Mouse (Mus musculus): ENCODE measurements around the gene Kbtbd12. TPM values are rescaled to one million over a fixed set of nuclear protein-coding genes. Genes with fewer than 3 reads are reported as not detected.
A peak's percentile ranks its signal among the peaks of the same experiment; 100 is the strongest.

Gene Kbtbd12
- polyA plus RNA-seq, 1 experiment from 2014 or later = 0.33 TPM

- ATAC-seq (ENCODE audit: low FRiP score, low TSS enrichment) = no peak
- WGBS = 70% methylated on average over 2 of the region's 2 CpGs
- Histone ChIP-seq H3K9me3 (ENCODE audit: control insufficient read depth, low read length) (no peaks in the 10 kb centered on the region), H3K9ac (replicated peaks; ENCODE audit: low read length) (no peak overlapping the region), H3K27ac (replicated peaks; ENCODE audit: low read depth, low read length) (no peak overlapping the region), H3K4me3 (replicated peaks; ENCODE audit: low read depth, low read length) (no peak overlapping the region), H3K4me2 (ENCODE audit: low read length) (no peak overlapping the region), H3K36me3 (ENCODE audit: control insufficient read depth, insufficient read depth, low read length) (no peaks in the 10 kb centered on the region), H3K27me3 (ENCODE audit: control insufficient read depth, insufficient read depth, low read length) (no peaks in the 10 kb centered on the region), H3K4me1 (ENCODE audit: control insufficient read depth, insufficient read depth, low read length) (no peaks in the 10 kb centered on the region)
- DNase-seq = no peak
These were observed 31.3 kb downstream of the Kbtbd12 start for GRCm38 (mm10) chr6:88606417-88606816.

- DNase-seq = no peak
- 88% methylated on average over 2 of the region's 2 CpGs for WGBS
- Histone ChIP-seq H3K9ac (replicated peaks; ENCODE audit: low read length) (no peak overlapping the region), H3K4me2 (ENCODE audit: low read length) (no peak overlapping the region), H3K9me3 (ENCODE audit: control insufficient read depth, low read length) (no peaks in the 10 kb centered on the region), H3K4me1 (ENCODE audit: control insufficient read depth, insufficient read depth, low read length) (no peaks in the 10 kb centered on the region), H3K27ac (replicated peaks; ENCODE audit: low read depth, low read length) (no peak overlapping the region), H3K36me3 (ENCODE audit: control insufficient read depth, insufficient read depth, low read length) (no peaks in the 10 kb centered on the region), H3K4me3 (replicated peaks; ENCODE audit: low read depth, low read length) (no peak overlapping the region), H3K27me3 (ENCODE audit: control insufficient read depth, insufficient read depth, low read length) (no peaks in the 10 kb centered on the region)
- no peak for ATAC-seq (ENCODE audit: low FRiP score, low TSS enrichment)
These were observed 32.0 kb downstream of the Kbtbd12 start for GRCm38 (mm10) chr6:88605715-88606114.

- H3K9ac ChIP-seq (replicated peaks; ENCODE audit: low read length) = no peak overlapping the region
- 76% methylated on average over 2 of the region's 2 CpGs for WGBS
- H3K4me3 ChIP-seq (replicated peaks; ENCODE audit: low read depth, low read length) = no peak overlapping the region
- no peak overlapping the region for H3K27ac ChIP-seq (replicated peaks; ENCODE audit: low read depth, low read length)
- ATAC-seq (ENCODE audit: low FRiP score, low TSS enrichment) = no peak
- no peaks in the 10 kb centered on the region for H3K36me3 ChIP-seq (ENCODE audit: control insufficient read depth, insufficient read depth, low read length)
- DNase-seq = no peak
- H3K27me3 ChIP-seq (ENCODE audit: control insufficient read depth, insufficient read depth, low read length) = no peaks in the 10 kb centered on the region
- H3K4me1 ChIP-seq (ENCODE audit: control insufficient read depth, insufficient read depth, low read length) = no peaks in the 10 kb centered on the region
- no peaks in the 10 kb centered on the region for H3K9me3 ChIP-seq (ENCODE audit: control insufficient read depth, low read length)
- no peak overlapping the region for H3K4me2 ChIP-seq (ENCODE audit: low read length)
These were observed 32.5 kb downstream of the Kbtbd12 start for GRCm38 (mm10) chr6:88605235-88605634.

DNA sequence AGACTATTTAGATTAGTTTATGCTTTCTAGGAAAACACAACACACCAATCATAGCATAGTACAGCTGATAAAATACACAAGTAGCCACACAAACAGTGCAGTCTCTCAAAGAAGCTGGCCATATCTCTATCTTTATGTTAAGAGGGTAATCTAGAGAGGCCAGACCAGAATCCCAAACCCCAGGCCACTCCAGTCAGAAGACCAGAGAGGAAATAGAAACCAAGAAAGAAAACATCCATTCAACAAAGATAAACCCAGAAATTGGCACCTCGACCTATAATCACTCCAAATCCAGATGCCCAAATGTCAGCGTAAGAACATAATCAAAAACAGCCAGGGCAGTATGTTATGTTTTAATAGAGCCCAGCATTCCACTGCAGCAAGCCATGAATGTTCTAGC, 41.6 kb downstream of the Kbtbd12 start:
- WGBS = 85% methylated on average over 2 of the region's 2 CpGs
- Histone ChIP-seq H3K36me3 (ENCODE audit: control insufficient read depth, insufficient read depth, low read length) (no peaks in the 10 kb centered on the region), H3K27ac (replicated peaks; ENCODE audit: low read depth, low read length) (no peak overlapping the region), H3K9ac (replicated peaks; ENCODE audit: low read length) (no peak overlapping the region), H3K4me2 (ENCODE audit: low read length) (no peak overlapping the region), H3K4me1 (ENCODE audit: control insufficient read depth, insufficient read depth, low read length) (no peaks in the 10 kb centered on the region), H3K27me3 (ENCODE audit: control insufficient read depth, insufficient read depth, low read length) (no peaks in the 10 kb centered on the region), H3K4me3 (replicated peaks; ENCODE audit: low read depth, low read length) (no peak overlapping the region), H3K9me3 (ENCODE audit: control insufficient read depth, low read length) (peaks cover 3% of the 10 kb centered on the region; the same call in 1 of the 2 replicates)
- ATAC-seq (ENCODE audit: low FRiP score, low TSS enrichment) (no peak), DNase-seq (no peak)

GRCm38 (mm10) chr6:88592367-88592766, 45.4 kb downstream of the Kbtbd12 start:
- DNase-seq (no peak), ATAC-seq (ENCODE audit: low FRiP score, low TSS enrichment) (no peak)
- H3K27me3 ChIP-seq (ENCODE audit: control insufficient read depth, insufficient read depth, low read length) = no peaks in the 10 kb centered on the region
- H3K4me3 ChIP-seq (replicated peaks; ENCODE audit: low read depth, low read length) = no peak overlapping the region
- no peaks in the 10 kb centered on the region for H3K4me1 ChIP-seq (ENCODE audit: control insufficient read depth, insufficient read depth, low read length)
- H3K9ac ChIP-seq (replicated peaks; ENCODE audit: low read length) = no peak overlapping the region
- no peaks in the 10 kb centered on the region for H3K36me3 ChIP-seq (ENCODE audit: control insufficient read depth, insufficient read depth, low read length)
- H3K9me3 ChIP-seq (ENCODE audit: control insufficient read depth, low read length) = no peaks in the 10 kb centered on the region
- no peak overlapping the region for H3K27ac ChIP-seq (replicated peaks; ENCODE audit: low read depth, low read length)
- H3K4me2 ChIP-seq (ENCODE audit: low read length) = no peak overlapping the region
- WGBS = 94% methylated on average over 6 of the region's 6 CpGs

DNA sequence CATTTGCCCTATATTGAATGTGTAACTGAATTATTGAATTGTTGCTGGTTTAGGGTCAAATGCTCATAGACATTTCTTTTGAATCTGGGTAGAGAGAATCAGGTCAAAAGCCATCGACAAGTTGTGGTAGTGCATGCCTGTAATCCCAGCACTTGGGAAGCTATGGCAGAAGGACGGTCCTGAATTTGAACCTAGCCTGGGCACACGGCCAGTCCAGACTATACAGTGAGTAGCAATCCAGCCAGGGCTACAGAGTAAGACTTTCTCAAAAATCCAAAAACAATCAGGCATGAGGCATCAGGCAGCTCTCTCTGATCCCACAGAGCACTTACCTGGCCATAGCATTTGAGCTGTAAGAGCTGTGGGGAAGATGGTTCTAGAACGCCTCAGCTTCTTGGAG, 47.5 kb downstream of the Kbtbd12 start:
- Histone ChIP-seq H3K4me3 (replicated peaks; ENCODE audit: low read depth, low read length) (no peak overlapping the region), H3K9ac (replicated peaks; ENCODE audit: low read length) (no peak overlapping the region), H3K27ac (replicated peaks; ENCODE audit: low read depth, low read length) (no peak overlapping the region), H3K4me1 (ENCODE audit: control insufficient read depth, insufficient read depth, low read length) (no peaks in the 10 kb centered on the region), H3K9me3 (ENCODE audit: control insufficient read depth, low read length) (no peaks in the 10 kb centered on the region), H3K36me3 (ENCODE audit: control insufficient read depth, insufficient read depth, low read length) (no peaks in the 10 kb centered on the region), H3K4me2 (ENCODE audit: low read length) (no peak overlapping the region), H3K27me3 (ENCODE audit: control insufficient read depth, insufficient read depth, low read length) (no peaks in the 10 kb centered on the region)
- ATAC-seq (ENCODE audit: low FRiP score, low TSS enrichment) (no peak), DNase-seq (no peak)
- 91% methylated on average over 4 of the region's 4 CpGs for WGBS

GRCm38 (mm10) chr6:88589517-88589916, 48.2 kb downstream of the Kbtbd12 start:
- Histone ChIP-seq H3K4me1 (ENCODE audit: control insufficient read depth, insufficient read depth, low read length) (no peaks in the 10 kb centered on the region), H3K36me3 (ENCODE audit: control insufficient read depth, insufficient read depth, low read length) (no peaks in the 10 kb centered on the region), H3K27ac (replicated peaks; ENCODE audit: low read depth, low read length) (no peak overlapping the region), H3K4me2 (ENCODE audit: low read length) (no peak overlapping the region), H3K9ac (replicated peaks; ENCODE audit: low read length) (no peak overlapping the region), H3K4me3 (replicated peaks; ENCODE audit: low read depth, low read length) (no peak overlapping the region), H3K9me3 (ENCODE audit: control insufficient read depth, low read length) (no peaks in the 10 kb centered on the region), H3K27me3 (ENCODE audit: control insufficient read depth, insufficient read depth, low read length) (no peaks in the 10 kb centered on the region)
- DNase-seq (peak; percentile 84), ATAC-seq (ENCODE audit: low FRiP score, low TSS enrichment) (no peak)
- 28% methylated on average over 5 of the region's 5 CpGs for WGBS

DNA sequence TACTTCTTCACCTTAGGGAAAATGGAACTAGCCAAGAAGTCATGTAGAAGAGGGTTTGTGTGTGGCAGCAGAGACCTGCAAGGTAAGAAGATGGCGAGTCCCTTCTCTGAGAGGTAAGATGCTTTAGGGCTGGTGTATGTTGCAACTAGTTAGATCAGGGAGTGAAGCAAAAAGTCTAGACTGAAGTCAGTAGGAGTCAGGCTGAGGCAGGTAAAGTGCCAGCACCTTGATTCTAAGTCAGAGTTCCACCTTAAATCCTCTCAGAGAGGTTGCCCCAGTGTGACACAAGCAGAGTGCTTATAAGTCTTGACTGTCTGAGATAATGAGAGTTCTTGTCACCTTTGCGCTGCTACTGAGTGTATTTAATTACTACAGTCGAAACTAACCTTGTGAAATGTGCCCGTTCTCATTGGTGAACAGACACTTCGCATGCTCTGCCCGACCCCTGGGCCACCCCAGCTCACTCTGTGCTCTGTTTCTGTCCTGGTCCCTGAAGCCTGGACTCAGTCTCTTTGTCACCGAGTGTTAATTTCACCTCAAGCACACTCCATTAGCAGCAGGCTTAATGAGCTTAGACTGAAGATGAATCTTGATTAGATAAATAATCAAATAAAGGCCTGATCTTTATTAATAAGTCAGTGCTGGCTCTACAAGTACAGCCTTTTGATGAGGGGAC, 49.0 kb downstream of the Kbtbd12 start:
- Histone ChIP-seq H3K4me2 (ENCODE audit: low read length) (no peak overlapping the region), H3K27ac (replicated peaks; ENCODE audit: low read depth, low read length) (no peak overlapping the region), H3K4me3 (replicated peaks; ENCODE audit: low read depth, low read length) (no peak overlapping the region), H3K27me3 (ENCODE audit: control insufficient read depth, insufficient read depth, low read length) (no peaks in the 10 kb centered on the region), H3K9me3 (ENCODE audit: control insufficient read depth, low read length) (no peaks in the 10 kb centered on the region), H3K4me1 (ENCODE audit: control insufficient read depth, insufficient read depth, low read length) (no peaks in the 10 kb centered on the region), H3K36me3 (ENCODE audit: control insufficient read depth, insufficient read depth, low read length) (no peaks in the 10 kb centered on the region), H3K9ac (replicated peaks; ENCODE audit: low read length) (no peak overlapping the region)
- ATAC-seq (ENCODE audit: low FRiP score, low TSS enrichment) (no peak; the same call in 1 of the 2 replicates), DNase-seq (peak; percentile 30)
- WGBS = 76% methylated on average over 7 of the region's 7 CpGs

GRCm38 (mm10) chr6:88587091-88587490, 50.7 kb downstream of the Kbtbd12 start:
- no peak overlapping the region for H3K4me3 ChIP-seq (replicated peaks; ENCODE audit: low read depth, low read length)
- H3K9me3 ChIP-seq (ENCODE audit: control insufficient read depth, low read length) = no peaks in the 10 kb centered on the region
- H3K4me1 ChIP-seq (ENCODE audit: control insufficient read depth, insufficient read depth, low read length) = no peaks in the 10 kb centered on the region
- H3K36me3 ChIP-seq (ENCODE audit: control insufficient read depth, insufficient read depth, low read length) = no peaks in the 10 kb centered on the region
- 61% methylated on average over 3 of the region's 3 CpGs for WGBS
- DNase-seq = no peak
- no peak overlapping the region for H3K27ac ChIP-seq (replicated peaks; ENCODE audit: low read depth, low read length)
- no peak overlapping the region for H3K4me2 ChIP-seq (ENCODE audit: low read length)
- H3K27me3 ChIP-seq (ENCODE audit: control insufficient read depth, insufficient read depth, low read length) = no peaks in the 10 kb centered on the region
- ATAC-seq (ENCODE audit: low FRiP score, low TSS enrichment) = no peak
- H3K9ac ChIP-seq (replicated peaks; ENCODE audit: low read length) = no peak overlapping the region
